Mouse (Mus musculus) heart, embryonic 16.5 days (tissue): ENCODE measurements at regions not wholly inside any gene's neighbourhood (a gene's known extent, or its start where the extent isn't known, plus 50 kb on each side); places are given as distances from the start of the nearest gene placed in this dataset.

Experiments
- ATAC-seq: fragments of 200-750 bp; cut with Nextera tagmentation; replicated peaks from 2 replicates; pipeline ENCODE4 v1.8.0; 2017; ENCODE audit warnings: moderate number of reproducible peaks; ENCODE audit not compliant: insufficient read depth, low FRiP score; ENCODE audit errors: extremely low read depth
- H3K27ac ChIP-seq: fragments of 300-500 bp; sonication (generic); 2 replicates; pipeline ENCODE4 v1.5.1; 2014; ENCODE audit warnings: mild to moderate bottlenecking, low read length, control low read depth, moderate library complexity
- H3K27me3 ChIP-seq: fragments of 300-500 bp; sonication (generic); 2 replicates; pipeline ENCODE4 v1.6.1; 2014; ENCODE audit warnings: low read length, mixed read lengths; ENCODE audit not compliant: control insufficient read depth, insufficient read depth
- H3K36me3 ChIP-seq: fragments of 300-500 bp; sonication (generic); 2 replicates; pipeline ENCODE4 v1.6.1; 2014; ENCODE audit not compliant: control insufficient read depth, insufficient read depth
- H3K4me1 ChIP-seq: fragments of 300-500 bp; sonication (generic); 2 replicates; pipeline ENCODE4 v1.6.1; 2014; ENCODE audit warnings: low read length, mixed read lengths; ENCODE audit not compliant: control insufficient read depth, insufficient read depth
- H3K4me2 ChIP-seq: fragments of 300-500 bp; sonication (generic); 2 replicates; pipeline ENCODE4 v1.6.1; 2014; ENCODE audit warnings: low read depth, mild to moderate bottlenecking, control low read depth, low read length
- H3K4me3 ChIP-seq: fragments of 300-500 bp; sonication (generic); 2 replicates; pipeline ENCODE4 v1.5.1; 2014; ENCODE audit warnings: mild to moderate bottlenecking, control low read depth, low read length
- H3K9ac ChIP-seq: fragments of 300-500 bp; sonication (generic); 2 replicates; pipeline ENCODE4 v1.6.1; 2014; ENCODE audit warnings: low read length, control low read depth
- H3K9me3 ChIP-seq: fragments of 300-500 bp; sonication (generic); replicated peaks from 2 replicates; pipeline ENCODE4 v1.6.1; 2016; ENCODE audit warnings: low read length; ENCODE audit not compliant: control insufficient read depth
- WGBS: fragments of 180-500 bp; shearing (Covaris S2); extraction: QIAGEN DNeasy Blood & Tissue Kit; methylation state at CpG from one replicate; pipeline ENCODE4 v1.1.7; 2014; 5-methylcytosine and 5-hydroxymethylcytosine counted together

- peak overlapping the region; percentile 77 for H3K27ac ChIP-seq
- H3K9ac ChIP-seq: no peak overlapping the region
- peak; percentile 89 for ATAC-seq
Observed at GRCm38 (mm10) chr14:23237376-23237775, 776.9 kb downstream of the Kcnma1 start.

DNA sequence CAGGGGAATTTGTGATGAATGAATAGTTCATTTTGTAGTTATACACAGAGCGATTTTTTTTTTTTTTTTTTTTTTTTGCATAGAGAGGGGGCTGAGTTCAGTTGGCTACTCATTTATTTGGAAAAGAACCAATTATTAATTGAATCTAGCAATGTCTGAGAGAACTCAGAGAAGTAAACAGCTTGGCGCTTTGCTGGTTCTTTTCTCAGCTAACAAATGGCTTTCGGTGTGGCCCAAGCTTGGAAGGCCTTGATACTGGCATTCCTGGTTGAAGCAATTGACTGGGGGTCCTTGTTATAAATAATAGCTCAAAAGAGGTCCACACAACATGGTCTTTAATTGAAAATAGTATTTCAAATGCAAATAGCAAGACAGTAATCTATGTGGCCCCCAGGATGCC, 815.6 kb downstream of the Kcnma1 start:
- Histone ChIP-seq H3K27ac (no peak overlapping the region), H3K4me1 (no peaks in the 10 kb centered on the region), H3K4me2 (no peak overlapping the region), H3K27me3 (no peaks in the 10 kb centered on the region), H3K9me3 (no peaks in the 10 kb centered on the region), H3K4me3 (no peak overlapping the region), H3K9ac (no peak overlapping the region), H3K36me3 (no peaks in the 10 kb centered on the region)
- ATAC-seq: no peak
- WGBS: 73% methylated on average over 3 of the region's 3 CpGs

More at GRCm38 (mm10) chr14:23237376-23237775, 776.9 kb downstream of the Kcnma1 start:
- 35% methylated on average over 2 of the region's 2 CpGs for WGBS
- no peak overlapping the region for H3K4me2 ChIP-seq
- H3K27me3 ChIP-seq: no peaks in the 10 kb centered on the region
- H3K36me3 ChIP-seq: no peaks in the 10 kb centered on the region
- no peaks in the 10 kb centered on the region for H3K9me3 ChIP-seq
- H3K4me3 ChIP-seq: no peak overlapping the region
- peaks cover 10% of the 10 kb centered on the region for H3K4me1 ChIP-seq

DNA sequence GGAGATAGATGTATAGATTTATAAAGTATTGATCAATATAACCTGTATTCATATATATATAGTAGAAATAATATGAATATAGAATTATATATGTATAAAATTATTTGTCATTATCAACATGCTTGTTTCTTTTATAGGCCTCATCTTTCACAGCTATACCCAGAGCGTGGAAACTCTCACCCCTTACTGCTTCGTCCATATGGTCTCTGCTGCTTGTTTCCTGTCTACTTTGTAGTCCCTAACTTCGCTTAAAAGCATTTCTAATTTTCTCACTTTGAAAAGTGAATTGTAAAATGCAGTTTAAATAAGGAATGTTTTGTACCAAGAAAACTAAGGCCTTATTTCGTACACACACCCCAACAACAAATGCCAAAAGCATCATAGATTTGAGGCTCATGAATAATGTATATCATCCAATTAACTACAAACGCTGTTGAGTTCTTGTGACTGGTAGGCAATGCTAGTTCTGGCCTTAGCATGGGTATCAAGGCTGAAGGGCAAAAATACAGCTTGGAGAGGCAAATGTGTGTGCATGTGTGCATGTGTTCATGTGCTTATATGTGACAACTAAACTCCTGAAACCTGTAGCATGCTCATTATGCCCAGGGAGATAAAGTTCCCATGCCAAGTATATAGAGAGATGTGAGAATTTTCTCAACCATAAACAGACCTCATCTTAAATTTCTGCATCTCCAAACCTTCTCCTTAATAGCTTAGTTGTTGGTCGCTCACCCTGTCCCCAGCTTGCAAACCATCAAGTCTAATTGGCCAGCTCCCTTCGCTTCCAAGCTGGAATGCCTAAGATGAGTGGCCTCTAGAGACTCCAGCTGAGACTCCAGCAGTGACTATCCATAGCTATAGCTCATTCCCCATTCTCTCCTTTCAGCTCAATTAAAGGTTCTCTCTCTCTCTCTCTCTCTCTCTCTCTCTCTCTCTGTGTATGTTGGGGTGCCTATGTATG, 819.4 kb downstream of the Kcnma1 start:
- Histone ChIP-seq H3K4me2 (no peak overlapping the region), H3K27me3 (no peaks in the 10 kb centered on the region), H3K4me3 (no peak overlapping the region), H3K36me3 (no peaks in the 10 kb centered on the region), H3K4me1 (no peaks in the 10 kb centered on the region), H3K9me3 (no peaks in the 10 kb centered on the region), H3K27ac (no peak overlapping the region), H3K9ac (no peak overlapping the region)
- ATAC-seq: no peak
- 78% methylated on average over 7 of the region's 7 CpGs for WGBS

DNA sequence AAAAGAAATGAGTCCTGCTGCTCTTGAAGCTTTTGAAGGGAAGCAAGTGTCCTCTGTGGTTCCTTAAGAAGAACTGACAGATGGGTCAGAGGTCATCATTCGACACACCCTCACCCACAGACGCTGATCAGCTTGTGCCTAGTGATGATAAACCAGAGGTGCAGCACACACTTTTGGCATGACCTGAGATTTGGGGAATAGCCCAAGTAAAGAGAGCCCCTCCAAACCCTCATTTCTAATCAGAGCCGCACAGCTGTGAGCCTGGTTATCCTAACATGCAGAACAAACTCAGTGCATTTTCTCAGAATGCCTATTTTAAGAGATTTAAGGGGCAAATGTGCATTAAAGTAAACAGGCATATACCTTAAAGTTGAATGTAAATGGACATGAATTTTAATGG, 821.7 kb downstream of the Kcnma1 start:
- no peak overlapping the region for H3K4me2 ChIP-seq
- WGBS: 63% methylated on average over 3 of the region's 3 CpGs
- H3K36me3 ChIP-seq: no peaks in the 10 kb centered on the region
- H3K4me3 ChIP-seq: no peak overlapping the region
- no peak overlapping the region for H3K27ac ChIP-seq
- H3K9ac ChIP-seq: no peak overlapping the region
- H3K27me3 ChIP-seq: no peaks in the 10 kb centered on the region
- H3K4me1 ChIP-seq: no peaks in the 10 kb centered on the region
- no peaks in the 10 kb centered on the region for H3K9me3 ChIP-seq
- ATAC-seq: no peak

DNA sequence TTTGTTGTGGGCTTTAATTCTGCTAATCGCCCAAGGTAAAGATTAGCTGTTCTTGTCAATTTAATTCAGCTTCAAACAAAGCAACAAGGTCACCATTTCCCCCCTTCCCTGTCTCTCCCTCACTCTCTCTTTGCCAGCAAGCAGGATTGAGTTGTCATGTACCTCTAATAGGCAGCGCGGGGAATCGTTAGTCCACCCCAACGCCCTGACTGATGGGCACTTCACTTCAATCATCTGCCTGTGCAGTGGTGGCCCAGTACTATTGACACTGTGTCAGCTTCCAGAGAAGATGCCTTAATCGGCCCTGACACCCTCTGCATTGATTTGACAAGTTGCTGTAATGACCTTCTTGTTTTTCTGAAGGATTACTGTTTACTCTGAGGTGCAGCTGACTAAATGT, 828.9 kb downstream of the Kcnma1 start:
- no peak overlapping the region for H3K27ac ChIP-seq
- H3K4me2 ChIP-seq: no peak overlapping the region
- H3K9me3 ChIP-seq: no peaks in the 10 kb centered on the region
- H3K4me3 ChIP-seq: no peak overlapping the region
- H3K36me3 ChIP-seq: no peaks in the 10 kb centered on the region
- no peaks in the 10 kb centered on the region for H3K4me1 ChIP-seq
- H3K9ac ChIP-seq: no peak overlapping the region
- ATAC-seq: no peak
- no peaks in the 10 kb centered on the region for H3K27me3 ChIP-seq
- WGBS: 64% methylated on average over 6 of the region's 6 CpGs

DNA sequence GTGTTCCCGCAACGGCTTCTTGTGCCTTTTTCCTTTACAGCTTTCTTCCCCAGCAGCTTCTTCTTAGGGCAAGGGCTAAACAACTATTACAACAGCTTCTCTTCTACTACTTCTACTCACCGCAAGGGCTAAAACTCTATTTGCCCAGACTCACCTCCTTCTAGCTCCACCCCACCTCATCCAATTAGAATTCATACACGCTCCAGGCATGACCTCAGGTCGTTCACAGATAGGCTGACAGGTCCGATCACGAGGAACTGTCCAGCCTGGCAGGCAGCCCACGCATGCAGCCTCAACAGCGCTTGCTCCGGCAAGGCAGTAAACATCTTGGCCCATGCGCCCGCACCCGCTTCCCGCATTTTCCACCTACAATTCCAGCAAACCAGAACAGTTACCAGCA, 844.9 kb downstream of the Kcnma1 start:
- no peak for ATAC-seq
- H3K36me3 ChIP-seq: no peaks in the 10 kb centered on the region
- no peak overlapping the region for H3K4me3 ChIP-seq
- no peak overlapping the region for H3K4me2 ChIP-seq
- no peaks in the 10 kb centered on the region for H3K27me3 ChIP-seq
- no peak overlapping the region for H3K9ac ChIP-seq
- 70% methylated on average over 14 of the region's 14 CpGs for WGBS
- no peaks in the 10 kb centered on the region for H3K4me1 ChIP-seq
- no peaks in the 10 kb centered on the region for H3K9me3 ChIP-seq
- no peak overlapping the region for H3K27ac ChIP-seq

GRCm38 (mm10) chr14:23160567-23160966, 853.7 kb downstream of the Kcnma1 start:
- Histone ChIP-seq H3K9ac (no peak overlapping the region), H3K27ac (no peak overlapping the region), H3K9me3 (no peaks in the 10 kb centered on the region), H3K4me2 (no peak overlapping the region), H3K27me3 (no peaks in the 10 kb centered on the region), H3K36me3 (no peaks in the 10 kb centered on the region), H3K4me3 (no peak overlapping the region), H3K4me1 (no peaks in the 10 kb centered on the region)
- no peak for ATAC-seq
- WGBS: 27% methylated on average over 1 of the region's 1 CpGs

GRCm38 (mm10) chr14:23150431-23150830, 863.9 kb downstream of the Kcnma1 start:
- no peaks in the 10 kb centered on the region for H3K27me3 ChIP-seq
- no peak overlapping the region for H3K4me3 ChIP-seq
- H3K27ac ChIP-seq: no peak overlapping the region
- H3K9ac ChIP-seq: no peak overlapping the region
- no peaks in the 10 kb centered on the region for H3K4me1 ChIP-seq
- H3K9me3 ChIP-seq: no peaks in the 10 kb centered on the region
- H3K36me3 ChIP-seq: no peaks in the 10 kb centered on the region
- no peak overlapping the region for H3K4me2 ChIP-seq
- no peak for ATAC-seq

DNA sequence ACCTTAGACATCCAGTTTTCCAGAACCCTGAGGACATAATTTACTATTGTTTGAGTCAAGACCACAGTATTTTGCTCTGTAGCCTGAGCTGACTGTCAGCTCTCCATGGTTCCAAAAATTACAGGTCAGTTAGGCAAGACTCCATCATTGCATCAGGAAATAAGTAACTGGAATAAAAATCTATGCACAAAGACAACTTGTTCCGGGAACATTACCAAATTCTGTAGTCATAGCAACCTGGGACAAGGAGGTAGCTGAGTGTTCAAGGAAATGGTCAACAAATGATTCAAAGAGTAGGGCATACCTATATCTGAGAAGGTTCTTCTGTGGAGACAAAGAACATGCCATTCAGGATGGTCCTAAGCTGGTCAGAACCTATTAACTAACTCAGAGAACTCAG, 867.3 kb downstream of the Kcnma1 start:
- Histone ChIP-seq H3K4me2 (no peak overlapping the region), H3K36me3 (no peaks in the 10 kb centered on the region), H3K9me3 (no peaks in the 10 kb centered on the region), H3K4me1 (no peaks in the 10 kb centered on the region), H3K9ac (no peak overlapping the region), H3K27ac (no peak overlapping the region), H3K27me3 (no peaks in the 10 kb centered on the region), H3K4me3 (no peak overlapping the region)
- no peak for ATAC-seq
- WGBS: 76% methylated on average over 1 of the region's 1 CpGs
